Mouse (Mus musculus) lung, adult 2 months (tissue): ENCODE measurements around the gene Robo4. TPM values are rescaled to one million over a fixed set of nuclear protein-coding genes. Genes with fewer than 3 reads are reported as not detected.

Source experiments
- DNase-seq: peaks from one replicate; pipeline ENCODE4 v3.0.0; 2022
- H3K4me1 ChIP-seq: fragments of 200-500 bp; 2 replicates; pipeline ENCODE4 v1.6.1; 2011; ENCODE audit warnings: low read length; ENCODE audit not compliant: control insufficient read depth, insufficient read depth
- H3K4me3 ChIP-seq: fragments of 200-500 bp; replicated peaks from 2 replicates; pipeline ENCODE3; 2011; ENCODE audit warnings: low read depth, mild to moderate bottlenecking, control low read depth, low read length; ENCODE audit errors: extremely low read depth
- CTCF ChIP-seq: fragments of 200-500 bp; IDR thresholded peaks from 2 replicates; pipeline ENCODE4 v1.5.1; 2011; ENCODE audit warnings: mild to moderate bottlenecking, low read length, control low read depth; ENCODE audit not compliant: insufficient read depth
- POLR2A ChIP-seq: fragments of 200-500 bp; IDR thresholded peaks from 2 replicates; pipeline ENCODE4 v1.6.1; 2011; ENCODE audit warnings: low read depth, mild to moderate bottlenecking, control low read depth, low read length, borderline replicate concordance; ENCODE audit errors: extremely low read depth
- WGBS: fragments of 180-500 bp; shearing (Covaris S2); methylation state at CpG from one replicate; pipeline ENCODE4 v1.1.7; 2018; 5-methylcytosine and 5-hydroxymethylcytosine counted together
- polyA plus RNA-seq: library from polyadenylated mRNA; depleted of rRNA; stranded (reverse); fragments of >200 nt; gene quantifications from 2 replicates; pipeline ENCODE4 v1.2.3, GENCODE M21; 2012; rRNA removed

Gene Robo4
- 67.8 and 88.4 TPM in 2 replicates for polyA plus RNA-seq

- peak within 1 kb of the TSS; percentile 98 for H3K4me3 ChIP-seq
- 23% methylated on average over 7 of the region's 7 CpGs for WGBS
- TF ChIP-seq POLR2A (peak; percentile 82; the same call in 1 of the 2 replicates), CTCF (no peak)
- H3K4me1 ChIP-seq = peaks cover 2% of the 10 kb centered on the region
- DNase-seq = no peak
Observed at GRCm38 (mm10) chr9:37401802-37402201, at the start of gene Robo4. Robo4 (plus strand) TSS chr9:37401897.

- WGBS = 43% methylated on average over 1 of the region's 1 CpGs
- no peak for TF ChIP-seq CTCF
- TF ChIP-seq POLR2A = no peak
- no peak overlapping the region for H3K4me3 ChIP-seq
- 0 out of 2 replicates have a peak, but pooled peaks cover 4% of the 10 kb centered on the region for H3K4me1 ChIP-seq
- no peak for DNase-seq
Observed at GRCm38 (mm10) chr9:37354485-37354884, 47.2 kb upstream of the Robo4 start.

GRCm38 (mm10) chr9:37358713-37359330 lies 42.9 kb upstream of the Robo4 start:
- WGBS = 63% methylated on average over 7 of the region's 7 CpGs
- TF ChIP-seq CTCF (no peak), POLR2A (no peak)
- no peak for DNase-seq
- Histone ChIP-seq H3K4me3 (no peak overlapping the region), H3K4me1 (peaks cover 7% of the 10 kb centered on the region)

- Histone ChIP-seq H3K4me3 (no peak overlapping the region), H3K4me1 (peaks cover 7% of the 10 kb centered on the region)
- WGBS = 51% methylated on average over 6 of the region's 6 CpGs
- peak; percentile 51 for DNase-seq
- no peak for TF ChIP-seq POLR2A
- TF ChIP-seq CTCF = no peak
Observed at GRCm38 (mm10) chr9:37359331-37360220, 42.1 kb upstream of the Robo4 start.

GRCm38 (mm10) chr9:37362084-37362483 lies 39.6 kb upstream of the Robo4 start:
- peaks cover 9% of the 10 kb centered on the region for H3K4me1 ChIP-seq
- TF ChIP-seq CTCF (no peak), POLR2A (no peak)
- no peak for DNase-seq
- H3K4me3 ChIP-seq = no peak overlapping the region

- WGBS = 48% methylated on average over 1 of the region's 1 CpGs
- DNase-seq = no peak
- no peak for TF ChIP-seq POLR2A
- no peak for TF ChIP-seq CTCF
- Histone ChIP-seq H3K4me3 (no peak overlapping the region), H3K4me1 (peaks cover 9% of the 10 kb centered on the region)
Observed at GRCm38 (mm10) chr9:37362881-37363280, 38.8 kb upstream of the Robo4 start.

GRCm38 (mm10) chr9:37363551-37363950 lies 38.1 kb upstream of the Robo4 start:
- no peak for TF ChIP-seq POLR2A
- TF ChIP-seq CTCF = no peak
- Histone ChIP-seq H3K4me1 (peaks cover 9% of the 10 kb centered on the region), H3K4me3 (no peak overlapping the region)
- WGBS = 66% methylated on average over 3 of the region's 3 CpGs
- DNase-seq = no peak

- peaks cover 12% of the 10 kb centered on the region for H3K4me1 ChIP-seq
- WGBS = 56% methylated on average over 3 of the region's 3 CpGs
- TF ChIP-seq POLR2A (no peak), CTCF (no peak)
Observed at GRCm38 (mm10) chr9:37364392-37364791, 37.3 kb upstream of the Robo4 start.

GRCm38 (mm10) chr9:37365706-37366105 lies 36.0 kb upstream of the Robo4 start:
- DNase-seq = no peak
- no peak overlapping the region for H3K4me3 ChIP-seq
- TF ChIP-seq CTCF (no peak), POLR2A (no peak)
- peaks cover 9% of the 10 kb centered on the region for H3K4me1 ChIP-seq
- WGBS = 52% methylated on average over 5 of the region's 5 CpGs

More at GRCm38 (mm10) chr9:37364392-37364791, 37.3 kb upstream of the Robo4 start:
- DNase-seq = no peak
- H3K4me3 ChIP-seq = no peak overlapping the region
